Mouse (Mus musculus) heart, adult 2 months (tissue): Measurements from ENCODE around the gene Ankrd33b. TPM values are rescaled to one million over a fixed set of nuclear protein-coding genes. Genes with fewer than 3 reads are reported as not detected.
A peak's percentile ranks its signal among the peaks of the same experiment; 100 is the strongest.

Source experiments
- DNase-seq, 2 experiments: peaks; one replicate each; pipeline ENCODE4 v3.0.0; 2021
- H3K27ac ChIP-seq: fragments of 200-600 bp; 2 replicates; pipeline ENCODE4 v1.8.1; 2022
- H3K27me3 ChIP-seq: fragments of 200-500 bp; 2 replicates; pipeline ENCODE4 v1.6.1; 2012; ENCODE audit warnings: mild to moderate bottlenecking, low read length, inconsistent platforms, mixed read lengths; ENCODE audit not compliant: control insufficient read depth, insufficient read depth
- H3K36me3 ChIP-seq: fragments of 200-500 bp; 2 replicates; pipeline ENCODE4 v1.6.1; 2012; ENCODE audit warnings: low read length, inconsistent platforms; ENCODE audit not compliant: control insufficient read depth, insufficient read depth
- H3K4me1 ChIP-seq: fragments of 200-500 bp; 2 replicates; pipeline ENCODE4 v1.6.1; 2011; ENCODE audit warnings: low read length; ENCODE audit not compliant: control insufficient read depth, insufficient read depth
- H3K4me3 ChIP-seq: fragments of 200-600 bp; 2 replicates; pipeline ENCODE4 v1.8.1; 2022
- H3K79me2 ChIP-seq: fragments of 200-500 bp; replicated peaks from 2 replicates; pipeline ENCODE4 v1.6.1; 2012; ENCODE audit warnings: mild to moderate bottlenecking, inconsistent platforms, low read length, moderate library complexity, mixed read lengths; ENCODE audit not compliant: control insufficient read depth, insufficient read depth
- H3K9ac ChIP-seq: fragments of 200-500 bp; 2 replicates; pipeline ENCODE4 v1.6.1; 2012; ENCODE audit warnings: low read depth, mild to moderate bottlenecking, control low read depth, inconsistent platforms, low read length, mixed read lengths
- CTCF ChIP-seq: fragments of 200-600 bp; IDR thresholded peaks from 2 replicates; pipeline ENCODE4 v1.8.1; 2022; ENCODE audit warnings: antibody characterized with exemption, mild to moderate bottlenecking, moderate library complexity
- EP300 ChIP-seq: fragments of 200-500 bp; IDR thresholded peaks from 2 replicates; pipeline ENCODE4 v1.6.1; 2011; ENCODE audit warnings: low read depth, low read length, control low read depth; ENCODE audit not compliant: insufficient read depth
- POLR2A ChIP-seq: fragments of 200-500 bp; IDR thresholded peaks from 2 replicates; pipeline ENCODE4 v1.6.1; 2011; ENCODE audit warnings: mild to moderate bottlenecking, low read depth, low read length, control low read depth; ENCODE audit not compliant: insufficient read depth
- WGBS: fragments of 180-500 bp; shearing (Covaris S2); methylation state at CpG from one replicate; pipeline ENCODE4 v1.1.7; 2018; 5-methylcytosine and 5-hydroxymethylcytosine counted together
- intact Hi-C: fragments of 180-260 bp; cut with DNase I; formaldehyde crosslinking; loops from one replicate; pipeline ENCODE4 v1.15.1; 2025
- polyA plus RNA-seq: library from polyadenylated mRNA; depleted of rRNA; stranded (reverse); fragments of >200 nt; gene quantifications from 2 replicates; pipeline ENCODE4 v1.2.3, GENCODE M21; 2012
- total RNA-seq, 2 experiments: library from RNA; stranded (reverse); gene quantifications; 2 replicates each; pipeline ENCODE4 v1.2.3; 2021

The Ankrd33b gene
- total and polyA plus RNA-seq, 3 experiments = 7.8 to 32.8 (median 28.6) TPM

- H3K27ac ChIP-seq = no peak overlapping the region; the same call in 1 of the 2 replicates
- 63% methylated on average over 5 of the region's 5 CpGs for WGBS
- peaks cover 17% of the 10 kb centered on the region for H3K4me1 ChIP-seq
- no peak overlapping the region for H3K9ac ChIP-seq
- intact Hi-C loops = no loop called here
- no peak for DNase-seq
- peaks cover 3% of the 10 kb centered on the region; the same call in 1 of the 2 replicates for H3K79me2 ChIP-seq
- H3K36me3 ChIP-seq = no peaks in the 10 kb centered on the region
- no peaks in the 10 kb centered on the region for H3K27me3 ChIP-seq
- TF ChIP-seq CTCF (no peak), EP300 (no peak), POLR2A (no peak)
- H3K4me3 ChIP-seq = no peak overlapping the region
Observed at GRCm38 (mm10) chr15:31349046-31349445, 18.5 kb downstream of the Ankrd33b start.

- DNase-seq = no peak
- Histone ChIP-seq H3K27ac (no peak overlapping the region), H3K4me1 (peaks cover 22% of the 10 kb centered on the region), H3K79me2 (peaks cover 2% of the 10 kb centered on the region; the same call in 1 of the 2 replicates), H3K36me3 (no peaks in the 10 kb centered on the region), H3K27me3 (no peaks in the 10 kb centered on the region), H3K4me3 (no peak overlapping the region), H3K9ac (no peak overlapping the region)
- TF ChIP-seq EP300 (no peak), POLR2A (no peak), CTCF (no peak)
- WGBS = 88% methylated on average over 5 of the region's 5 CpGs
- intact Hi-C loops = no loop called here
Observed at GRCm38 (mm10) chr15:31348241-31348640, 19.3 kb downstream of the Ankrd33b start.

- H3K36me3 ChIP-seq = no peaks in the 10 kb centered on the region
- no peaks in the 10 kb centered on the region for H3K27me3 ChIP-seq
- H3K4me3 ChIP-seq = no peak overlapping the region
- no peak overlapping the region for H3K9ac ChIP-seq
- no peak for DNase-seq
- no peak overlapping the region for H3K27ac ChIP-seq
- intact Hi-C loops = no loop called here
- 76% methylated on average over 2 of the region's 2 CpGs for WGBS
- no peak for TF ChIP-seq EP300
- H3K79me2 ChIP-seq = peaks cover 2% of the 10 kb centered on the region; the same call in 1 of the 2 replicates
- H3K4me1 ChIP-seq = peaks cover 32% of the 10 kb centered on the region
Observed at GRCm38 (mm10) chr15:31346508-31346907, 21.0 kb downstream of the Ankrd33b start.

GRCm38 (mm10) chr15:31345366-31345765, 22.2 kb downstream of the Ankrd33b start:
- Histone ChIP-seq H3K4me1 (peaks cover 34% of the 10 kb centered on the region), H3K27me3 (no peaks in the 10 kb centered on the region), H3K79me2 (no peaks in the 10 kb centered on the region; the same call in 1 of the 2 replicates), H3K27ac (no peak overlapping the region), H3K4me3 (no peak overlapping the region), H3K36me3 (no peaks in the 10 kb centered on the region), H3K9ac (no peak overlapping the region)
- intact Hi-C loops = loop anchor here (2.0 kb wide), 1 partner anchor 67 kb away; no protein-coding TSS in a partner anchor
- 74% methylated on average over 9 of the region's 9 CpGs for WGBS
- no peak for DNase-seq
- TF ChIP-seq EP300 (no peak), POLR2A (no peak), CTCF (no peak)

GRCm38 (mm10) chr15:31344811-31345211, 22.7 kb downstream of the Ankrd33b start:
- TF ChIP-seq CTCF = no peak
- no peak for TF ChIP-seq EP300
- no peak for TF ChIP-seq POLR2A
- DNase-seq = no peak
- Histone ChIP-seq H3K36me3 (no peaks in the 10 kb centered on the region), H3K4me1 (peaks cover 30% of the 10 kb centered on the region), H3K9ac (no peak overlapping the region), H3K79me2 (no peaks in the 10 kb centered on the region; the same call in 1 of the 2 replicates), H3K27me3 (no peaks in the 10 kb centered on the region), H3K27ac (peak overlapping the region; percentile 66; the same call in 1 of the 2 replicates), H3K4me3 (no peak overlapping the region)
- intact Hi-C loops = loop anchor here (2.0 kb wide), 1 partner anchor 68 kb away; no protein-coding TSS in a partner anchor
- WGBS = 94% methylated on average over 18 of the region's 18 CpGs

- Histone ChIP-seq H3K4me3 (0 out of 2 replicates have a peak overlapping the region, but pooled peaks have one; percentile 4), H3K36me3 (no peaks in the 10 kb centered on the region), H3K27me3 (no peaks in the 10 kb centered on the region), H3K9ac (no peak overlapping the region), H3K27ac (peak overlapping the region; percentile 66), H3K4me1 (peaks cover 29% of the 10 kb centered on the region), H3K79me2 (0 out of 2 replicates have a peak, but pooled peaks cover 2% of the 10 kb centered on the region)
- 18% methylated on average over 6 of the region's 6 CpGs for WGBS
- intact Hi-C loops = loop anchor here (2.0 kb wide), 2 partner anchors 23 to 69 kb away; partner anchors contain the start of gene Ankrd33b
- TF ChIP-seq EP300 = no peak
- no peak for TF ChIP-seq CTCF
- TF ChIP-seq POLR2A = no peak
- peak in 1 of 2 experiments; percentile 53 for DNase-seq
Observed at GRCm38 (mm10) chr15:31343602-31344001, 23.9 kb downstream of the Ankrd33b start.
